Mouse (Mus musculus) CH12.LX (cell line): ENCODE measurements around the gene Twsg1.

Source experiments
- CTCF ChIP-seq, 2 experiments: IDR thresholded peaks in 1 of 2; conservative IDR thresholded peaks in 1 of 2; 2 replicates each; pipeline ENCODE4 v1.5.1; 2011 to 2012; ENCODE audit warnings: low read depth in 2 of 2, low read length in 2 of 2, improper control_type of control experiment in 1 of 2, inconsistent platforms in 1 of 2, mild to moderate bottlenecking in 1 of 2, moderate library complexity in 1 of 2
- EP300 ChIP-seq: IDR thresholded peaks from 2 replicates; pipeline ENCODE4 v1.6.1; 2011; ENCODE audit warnings: low read length, improper control_type of control experiment
- NRF1 ChIP-seq: IDR thresholded peaks from 2 replicates; pipeline ENCODE4 v1.6.1; 2014; ENCODE audit warnings: low read depth, mild to moderate bottlenecking, inconsistent platforms, low read length, improper control_type of control experiment, moderate library complexity
- POLR2A ChIP-seq: IDR thresholded peaks from 2 replicates; pipeline ENCODE4 v1.6.1; 2011; ENCODE audit warnings: low read depth, mild to moderate bottlenecking, improper control_type of control experiment, low read length
- RAD21 ChIP-seq: IDR thresholded peaks from 2 replicates; pipeline ENCODE4 v1.6.1; 2011; ENCODE audit warnings: low read depth, mild to moderate bottlenecking, low read length, improper control_type of control experiment, moderate library complexity

GRCm38 (mm10) chr17:65930158-65930826, 20.7 kb downstream of the Twsg1 start:
- no peak for TF ChIP-seq NRF1
- no peak for TF ChIP-seq CTCF (conservative IDR thresholded peaks at IDR 0.05 in 1 of 2, IDR thresholded peaks at IDR 0.05 in 1 of 2; ENCODE audit: low read depth in 2 of 2, low read length in 2 of 2)
- no peak for TF ChIP-seq RAD21
- no peak for TF ChIP-seq EP300
- no peak for TF ChIP-seq POLR2A
